Mouse (Mus musculus) forebrain, embryonic 11.5 days (tissue): ENCODE results near the gene Plscr1. TPM values are rescaled to one million over a fixed set of nuclear protein-coding genes. Genes with fewer than 3 reads are reported as not detected.

ENCODE experiments used
- ATAC-seq: fragments of 200-750 bp; cut with Nextera tagmentation; replicated peaks from 2 replicates; pipeline ENCODE4 v1.8.0; 2017; ENCODE audit warnings: moderate TSS enrichment; ENCODE audit not compliant: low FRiP score
- DNase-seq: peaks from one replicate; pipeline ENCODE4 v3.0.0-alpha.2; 2017; ENCODE audit warnings: low spot score
- H3K27ac ChIP-seq: fragments of 300-500 bp; sonication (generic); 2 replicates; pipeline ENCODE4 v1.5.1; 2014; ENCODE audit warnings: low read depth, low read length
- H3K27me3 ChIP-seq: fragments of 300-500 bp; sonication (generic); 2 replicates; pipeline ENCODE4 v1.6.1; 2014; ENCODE audit warnings: mild to moderate bottlenecking, low read length, mixed read lengths; ENCODE audit not compliant: control insufficient read depth, insufficient read depth
- H3K36me3 ChIP-seq: fragments of 300-500 bp; sonication (generic); 2 replicates; pipeline ENCODE4 v1.6.1; 2014; ENCODE audit warnings: mild to moderate bottlenecking, low read length, moderate library complexity, mixed read lengths; ENCODE audit not compliant: control insufficient read depth, insufficient read depth
- H3K4me1 ChIP-seq: fragments of 300-500 bp; sonication (generic); replicated peaks from 2 replicates; pipeline ENCODE4 v1.6.1; 2014; ENCODE audit warnings: low read length, mixed read lengths; ENCODE audit not compliant: control insufficient read depth, insufficient read depth
- H3K4me2 ChIP-seq: fragments of 300-500 bp; sonication (generic); 2 replicates; pipeline ENCODE4 v1.6.1; 2014; ENCODE audit warnings: low read depth, mild to moderate bottlenecking, low read length, moderate library complexity, mixed read lengths; ENCODE audit not compliant: severe bottlenecking
- H3K4me3 ChIP-seq: fragments of 300-500 bp; sonication (generic); 2 replicates; pipeline ENCODE4 v1.5.1; 2014; ENCODE audit warnings: low read depth, low read length
- H3K9ac ChIP-seq: fragments of 300-500 bp; sonication (generic); 2 replicates; pipeline ENCODE4 v1.6.1; 2014; ENCODE audit warnings: low read length
- H3K9me3 ChIP-seq: fragments of 300-500 bp; sonication (generic); 2 replicates; pipeline ENCODE4 v1.6.1; 2016; ENCODE audit warnings: low read length, mixed read lengths; ENCODE audit not compliant: control insufficient read depth
- WGBS: fragments of 180-500 bp; shearing (Covaris S2); extraction: QIAGEN DNeasy Blood & Tissue Kit; methylation state at CpG from one replicate; pipeline ENCODE4 v1.1.7; 2014; 5-methylcytosine and 5-hydroxymethylcytosine counted together
- polyA plus RNA-seq: library from polyadenylated mRNA; unstranded; fragments of >200 nt; fragmentation: Nextera tagmentation; extraction: Ambion mirVana; gene quantifications from 2 replicates; pipeline ENCODE4 v1.2.1, GENCODE M21; 2014

The Plscr1 gene
- polyA plus RNA-seq, 1 experiment from 2014 or later, result 32.4 TPM

GRCm38 (mm10) chr9:92269829-92270404 is 20.4 kb downstream of the Plscr1 start:
- H3K36me3 ChIP-seq, result no peaks in the 10 kb centered on the region
- no peak for ATAC-seq

GRCm38 (mm10) chr9:92270927-92271326 is 21.4 kb downstream of the Plscr1 start:
- H3K4me1 ChIP-seq, result no peaks in the 10 kb centered on the region
- H3K9me3 ChIP-seq, result no peaks in the 10 kb centered on the region
- 52% methylated on average over 4 of the region's 4 CpGs for WGBS
- no peak overlapping the region for H3K9ac ChIP-seq
- ATAC-seq (no peak), DNase-seq (no peak)
- no peak overlapping the region for H3K4me3 ChIP-seq
- H3K36me3 ChIP-seq, result no peaks in the 10 kb centered on the region
- no peak overlapping the region for H3K27ac ChIP-seq
- H3K4me2 ChIP-seq, result no peak overlapping the region
- no peaks in the 10 kb centered on the region for H3K27me3 ChIP-seq

More at GRCm38 (mm10) chr9:92269829-92270404, 20.4 kb downstream of the Plscr1 start:
- H3K27ac ChIP-seq, result no peak overlapping the region
- 93% methylated on average over 5 of the region's 5 CpGs for whole genome bisulfite sequencing
- no peak overlapping the region for H3K4me3 ChIP-seq
- no peaks in the 10 kb centered on the region for H3K4me1 ChIP-seq
- no peak overlapping the region for H3K9ac ChIP-seq
- H3K9me3 ChIP-seq, result no peaks in the 10 kb centered on the region
- no peak for DNase-seq
- H3K4me2 ChIP-seq, result no peak overlapping the region
- no peaks in the 10 kb centered on the region for H3K27me3 ChIP-seq

GRCm38 (mm10) chr9:92272650-92273049 is 23.1 kb downstream of the Plscr1 start:
- no peaks in the 10 kb centered on the region for H3K27me3 ChIP-seq
- H3K4me1 ChIP-seq, result no peaks in the 10 kb centered on the region
- H3K36me3 ChIP-seq, result no peaks in the 10 kb centered on the region
- H3K4me3 ChIP-seq, result no peak overlapping the region
- no peaks in the 10 kb centered on the region for H3K9me3 ChIP-seq
- DNase-seq, result no peak
- H3K27ac ChIP-seq, result no peak overlapping the region
- no peak for ATAC-seq
- 91% methylated on average over 4 of the region's 4 CpGs for WGBS
- H3K9ac ChIP-seq, result no peak overlapping the region
- H3K4me2 ChIP-seq, result no peak overlapping the region

GRCm38 (mm10) chr9:92273271-92273670 is 23.7 kb downstream of the Plscr1 start:
- Histone ChIP-seq H3K27ac (no peak overlapping the region), H3K4me3 (no peak overlapping the region), H3K4me1 (no peaks in the 10 kb centered on the region), H3K9ac (no peak overlapping the region), H3K36me3 (no peaks in the 10 kb centered on the region), H3K9me3 (no peaks in the 10 kb centered on the region), H3K4me2 (no peak overlapping the region), H3K27me3 (no peaks in the 10 kb centered on the region)
- ATAC-seq (no peak), DNase-seq (no peak)
- WGBS, result 95% methylated on average over 2 of the region's 2 CpGs

GRCm38 (mm10) chr9:92273956-92274762 is 24.6 kb downstream of the Plscr1 start:
- 77% methylated on average over 6 of the region's 6 CpGs for WGBS
- Histone ChIP-seq H3K27me3 (no peaks in the 10 kb centered on the region), H3K27ac (no peak overlapping the region), H3K4me3 (no peak overlapping the region), H3K4me1 (no peaks in the 10 kb centered on the region), H3K4me2 (no peak overlapping the region), H3K9me3 (no peaks in the 10 kb centered on the region), H3K9ac (no peak overlapping the region), H3K36me3 (no peaks in the 10 kb centered on the region)
- ATAC-seq (no peak), DNase-seq (no peak)

GRCm38 (mm10) chr9:92275486-92276207 is 26.1 kb downstream of the Plscr1 start, which contains the start of gene Plscr2:
Plscr2 (plus strand) TSS chr9:92275602.
- no peak for ATAC-seq
- H3K4me1 ChIP-seq, result no peaks in the 10 kb centered on the region
- no peaks in the 10 kb centered on the region for H3K9me3 ChIP-seq
- 79% methylated on average over 9 of the region's 9 CpGs for WGBS
- no peaks in the 10 kb centered on the region for H3K36me3 ChIP-seq
- H3K4me3 ChIP-seq, result no peak within 1 kb of the TSS
- H3K9ac ChIP-seq, result no peak within 1 kb of the TSS
- H3K27me3 ChIP-seq, result no peaks in the 10 kb centered on the region
- no peak for DNase-seq
- no peak within 1 kb of the TSS for H3K27ac ChIP-seq
- no peak within 1 kb of the TSS for H3K4me2 ChIP-seq

GRCm38 (mm10) chr9:92276360-92276759 is 26.8 kb downstream of the Plscr1 start:
- H3K36me3 ChIP-seq, result no peaks in the 10 kb centered on the region
- WGBS, result 87% methylated on average over 7 of the region's 7 CpGs

GRCm38 (mm10) chr9:92280048-92280447 is 30.5 kb downstream of the Plscr1 start:
- Histone ChIP-seq H3K9ac (no peak overlapping the region), H3K27me3 (no peaks in the 10 kb centered on the region), H3K4me1 (no peaks in the 10 kb centered on the region), H3K27ac (no peak overlapping the region), H3K9me3 (no peaks in the 10 kb centered on the region), H3K36me3 (no peaks in the 10 kb centered on the region), H3K4me2 (no peak overlapping the region), H3K4me3 (no peak overlapping the region)
- no peak for DNase-seq
- no peak for ATAC-seq
- 79% methylated on average over 1 of the region's 1 CpGs for WGBS

More at GRCm38 (mm10) chr9:92276360-92276759, 26.8 kb downstream of the Plscr1 start:
- DNase-seq, result no peak
- Histone ChIP-seq H3K4me2 (no peak overlapping the region), H3K9me3 (no peaks in the 10 kb centered on the region), H3K27ac (no peak overlapping the region), H3K4me1 (no peaks in the 10 kb centered on the region), H3K9ac (no peak overlapping the region), H3K27me3 (no peaks in the 10 kb centered on the region), H3K4me3 (no peak overlapping the region)
- ATAC-seq, result no peak
